Mouse (Mus musculus) frontal cortex, postnatal 10 days (tissue): ENCODE measurements around the gene Sulf2.

ENCODE experiments used
- DNase-seq, 2 experiments: peaks; one replicate each; pipeline ENCODE4 v3.0.0; 2022; ENCODE audit warnings: low spot score in 2 of 2, mixed read lengths in 1 of 2

The Sulf2 gene

GRCm38 (mm10) chr2:166150584-166150983 lies 4.9 kb downstream of the Sulf2 start:
- no peak for DNase-seq

GRCm38 (mm10) chr2:166149482-166149881 lies 6.0 kb downstream of the Sulf2 start:
- DNase-seq, result no peak

- no peak for DNase-seq
Observed at GRCm38 (mm10) chr2:166148672-166149332, 6.7 kb downstream of the Sulf2 start.

GRCm38 (mm10) chr2:166147930-166148651 lies 7.4 kb downstream of the Sulf2 start:
- no peak for DNase-seq

- no peak for DNase-seq
Observed at GRCm38 (mm10) chr2:166146446-166146845, 9.0 kb downstream of the Sulf2 start.

GRCm38 (mm10) chr2:166145031-166145430 lies 10.4 kb downstream of the Sulf2 start:
- DNase-seq, result no peak

- DNase-seq, result no peak
Observed at GRCm38 (mm10) chr2:166143871-166144270, 11.6 kb downstream of the Sulf2 start.

- DNase-seq, result peak in 1 of 2 experiments; percentile 43
Observed at GRCm38 (mm10) chr2:166142561-166143112, 12.8 kb downstream of the Sulf2 start.

GRCm38 (mm10) chr2:166141910-166142309 lies 13.6 kb downstream of the Sulf2 start:
- no peak for DNase-seq

GRCm38 (mm10) chr2:166141039-166141438 lies 14.4 kb downstream of the Sulf2 start:
- no peak for DNase-seq

GRCm38 (mm10) chr2:166140427-166140826 lies 15.0 kb downstream of the Sulf2 start:
- peak in 1 of 2 experiments; percentile 46 for DNase-seq

- no peak for DNase-seq
Observed at GRCm38 (mm10) chr2:166138308-166138707, 17.2 kb downstream of the Sulf2 start.

- DNase-seq, result no peak
Observed at GRCm38 (mm10) chr2:166137467-166137866, 18.0 kb downstream of the Sulf2 start.

GRCm38 (mm10) chr2:166135711-166136485 lies 19.6 kb downstream of the Sulf2 start:
- no peak for DNase-seq

- no peak for DNase-seq
Observed at GRCm38 (mm10) chr2:166128756-166129155, 26.7 kb downstream of the Sulf2 start.

GRCm38 (mm10) chr2:166128032-166128431 lies 27.4 kb downstream of the Sulf2 start:
- DNase-seq, result no peak

- DNase-seq, result no peak
Observed at GRCm38 (mm10) chr2:166126343-166126742, 29.1 kb downstream of the Sulf2 start.

- no peak for DNase-seq
Observed at GRCm38 (mm10) chr2:166125492-166126252, 29.8 kb downstream of the Sulf2 start.

- DNase-seq, result no peak
Observed at GRCm38 (mm10) chr2:166125033-166125432, 30.4 kb downstream of the Sulf2 start.

- DNase-seq, result no peak
Observed at GRCm38 (mm10) chr2:166122781-166123180, 32.7 kb downstream of the Sulf2 start.

- no peak for DNase-seq
Observed at GRCm38 (mm10) chr2:166121681-166122355, 33.6 kb downstream of the Sulf2 start.
